Mouse (Mus musculus) cortical plate, adult 2 months (tissue): ENCODE measurements around the gene Utp6. TPM values are rescaled to one million over a fixed set of nuclear protein-coding genes. Genes with fewer than 3 reads are reported as not detected.
A peak's percentile ranks its signal among the peaks of the same experiment; 100 is the strongest.

Experiments used
- H3K27ac ChIP-seq: fragments of 200-500 bp; 2 replicates; pipeline ENCODE4 v1.5.1; 2012; ENCODE audit warnings: low read length, control low read depth, inconsistent platforms; ENCODE audit not compliant: insufficient read depth
- H3K4me1 ChIP-seq: fragments of 200-500 bp; 2 replicates; pipeline ENCODE4 v1.6.1; 2011; ENCODE audit warnings: low read length; ENCODE audit not compliant: control insufficient read depth, insufficient read depth
- H3K4me3 ChIP-seq: fragments of 200-500 bp; 2 replicates; pipeline ENCODE4 v1.5.1; 2011; ENCODE audit warnings: mild to moderate bottlenecking, low read length, control low read depth; ENCODE audit not compliant: insufficient read depth
- CTCF ChIP-seq: fragments of 200-500 bp; IDR thresholded peaks from 2 replicates; pipeline ENCODE4 v1.5.1; 2011; ENCODE audit warnings: mild to moderate bottlenecking, control low read depth, low read length; ENCODE audit not compliant: insufficient read depth; ENCODE audit errors: extremely low read depth
- POLR2A ChIP-seq: fragments of 200-500 bp; IDR thresholded peaks from 2 replicates; pipeline ENCODE4 v1.6.1; 2011; ENCODE audit warnings: mild to moderate bottlenecking, low read length, control low read depth; ENCODE audit not compliant: insufficient read depth; ENCODE audit errors: extremely low read depth
- polyA plus RNA-seq: library from polyadenylated mRNA; depleted of rRNA; stranded (reverse); fragments of >200 nt; gene quantifications from 2 replicates; pipeline ENCODE4 v1.2.3, GENCODE M21; 2012

The Utp6 gene
- polyA plus RNA-seq, 1 experiment, result 19.4 TPM

DNA sequence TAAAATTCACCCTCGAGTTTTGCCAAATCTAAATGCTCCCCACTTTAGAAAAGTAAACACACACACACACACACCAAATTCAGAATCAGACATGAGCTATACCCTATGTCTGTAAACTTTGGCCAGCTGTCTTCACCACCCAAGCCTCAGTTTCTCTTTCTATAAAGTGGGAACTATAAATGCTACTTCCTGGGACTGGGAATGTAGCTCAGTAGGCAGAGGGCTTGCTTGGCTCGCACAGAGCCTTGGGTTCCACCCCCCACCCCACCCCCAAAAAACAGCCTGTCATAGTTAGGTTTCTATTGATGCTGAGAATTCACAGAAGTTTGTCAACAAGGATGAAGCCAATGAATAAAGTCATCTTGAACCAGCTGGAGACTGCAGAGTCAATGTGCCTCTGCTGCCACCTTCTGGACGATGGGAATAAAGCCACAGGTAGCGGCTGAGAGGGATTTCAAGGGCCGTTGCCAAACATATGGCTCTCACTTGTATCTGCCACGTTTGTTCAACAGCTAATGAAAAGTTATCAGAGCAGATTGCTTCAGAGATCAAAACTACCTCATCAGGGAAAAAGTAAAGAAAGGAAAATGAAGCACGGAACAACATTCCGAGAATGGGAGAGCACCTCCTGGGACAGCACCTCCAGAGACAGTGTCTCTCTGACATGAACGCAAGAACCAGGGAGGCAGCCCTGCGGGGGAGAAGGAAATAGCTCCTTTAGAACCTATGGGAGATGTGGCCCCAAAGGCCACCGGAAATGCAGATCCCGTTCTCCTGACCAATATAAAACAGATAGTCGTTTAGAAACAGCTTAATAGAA lies 42.3 kb downstream of the Utp6 start:
- no peak overlapping the region for H3K4me3 ChIP-seq
- H3K4me1 ChIP-seq, result no peaks in the 10 kb centered on the region
- TF ChIP-seq POLR2A, result no peak
- TF ChIP-seq CTCF, result peak; percentile 99
- H3K27ac ChIP-seq, result no peak overlapping the region

DNA sequence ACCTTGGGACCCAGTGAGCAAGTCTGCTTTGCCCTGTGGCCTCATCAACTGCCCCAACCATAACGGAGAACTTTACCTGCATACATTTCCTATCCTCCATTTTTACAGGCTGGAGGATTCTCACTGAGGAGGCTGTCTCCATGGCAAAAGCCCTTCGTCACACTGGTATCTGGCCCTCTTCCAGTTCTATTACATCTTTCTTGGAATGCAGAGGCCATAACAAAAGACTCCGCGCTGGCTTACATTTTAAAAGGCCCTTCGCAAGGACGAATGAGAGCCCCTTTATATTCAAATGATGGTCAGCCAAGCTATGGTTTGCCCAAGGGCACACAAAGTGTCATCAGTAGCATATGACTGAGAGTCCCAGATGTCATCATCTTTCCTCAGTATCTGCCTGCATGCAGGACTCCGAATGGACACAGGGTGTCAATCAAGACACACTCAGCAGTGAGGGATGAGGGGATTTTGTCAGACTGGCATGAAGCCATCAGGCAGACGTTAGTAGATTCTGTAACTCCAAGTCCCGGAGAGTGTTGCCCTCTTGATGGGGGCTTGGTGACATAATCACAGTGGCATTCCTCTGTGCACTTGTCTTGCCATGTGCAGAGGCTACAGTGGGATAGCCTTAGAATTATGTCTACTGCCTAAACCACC lies 46.4 kb downstream of the Utp6 start:
- no peaks in the 10 kb centered on the region for H3K4me1 ChIP-seq
- H3K27ac ChIP-seq, result no peak overlapping the region
- H3K4me3 ChIP-seq, result no peak overlapping the region
- TF ChIP-seq POLR2A (no peak), CTCF (no peak)

DNA sequence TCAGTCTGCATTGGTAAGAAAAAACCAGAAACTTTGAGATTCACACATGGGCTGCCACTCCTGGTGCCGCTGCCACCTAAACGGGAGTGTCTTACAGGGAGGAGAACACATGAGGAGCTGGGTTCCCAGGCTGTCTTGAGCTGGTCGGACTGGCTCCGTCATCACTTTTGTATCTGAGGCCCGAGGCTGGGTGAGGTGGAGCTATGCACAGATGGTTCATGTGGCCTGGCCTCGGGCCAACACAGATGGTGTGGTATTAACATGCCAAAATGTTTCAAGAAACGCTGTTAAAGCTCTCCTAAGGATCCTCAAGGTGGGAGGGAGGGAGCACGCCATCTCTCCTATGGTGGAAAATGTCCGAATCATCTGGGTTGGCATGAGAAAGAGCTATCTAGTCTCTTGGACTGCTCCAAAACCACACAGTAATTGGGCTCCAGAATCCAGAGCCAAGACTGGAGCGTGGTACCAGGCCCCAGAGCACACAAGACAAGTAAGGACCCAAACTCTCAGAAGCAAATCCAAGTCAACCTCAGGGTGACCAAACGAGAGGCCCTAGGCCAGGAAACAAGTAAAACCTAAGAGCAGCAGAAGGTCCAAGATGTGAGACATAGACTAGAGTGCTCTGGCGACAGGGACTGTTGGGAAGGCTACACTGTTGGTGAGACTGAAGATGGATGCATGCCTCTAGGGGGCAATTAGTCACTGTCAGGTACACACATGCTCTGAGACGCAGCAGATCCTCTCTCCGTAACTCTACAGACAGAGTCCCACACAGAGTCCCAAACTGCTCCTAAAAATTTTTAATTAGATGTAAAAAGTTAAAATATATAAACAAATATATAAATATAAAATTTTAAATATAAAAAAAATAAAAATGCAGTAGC lies 53.3 kb downstream of the Utp6 start:
- no peaks in the 10 kb centered on the region for H3K4me1 ChIP-seq
- no peak for TF ChIP-seq POLR2A
- no peak for TF ChIP-seq CTCF
- no peak overlapping the region for H3K4me3 ChIP-seq
- H3K27ac ChIP-seq, result no peak overlapping the region

DNA sequence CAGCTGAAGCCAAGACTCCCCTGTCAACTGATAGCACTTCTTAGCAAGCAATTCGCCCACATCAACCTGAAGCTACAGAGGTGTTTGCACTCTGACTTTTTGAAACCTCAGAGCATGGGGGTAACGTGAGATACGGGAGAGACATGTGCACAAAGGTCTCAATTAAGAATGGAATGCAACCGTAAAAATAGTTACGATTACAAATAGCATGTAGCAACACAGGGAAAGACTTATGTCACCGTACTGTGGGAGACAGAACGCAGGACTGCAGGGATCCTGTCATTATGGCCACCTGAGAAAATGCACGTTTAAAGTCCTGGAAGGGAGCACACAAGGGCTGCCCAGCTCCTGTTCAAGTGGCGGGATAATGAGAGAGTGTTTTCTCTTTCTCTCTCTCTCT lies 55.3 kb downstream of the Utp6 start:
- H3K4me1 ChIP-seq, result no peaks in the 10 kb centered on the region
- TF ChIP-seq POLR2A, result no peak
- no peak for TF ChIP-seq CTCF
- no peak overlapping the region for H3K27ac ChIP-seq
- no peak overlapping the region for H3K4me3 ChIP-seq

DNA sequence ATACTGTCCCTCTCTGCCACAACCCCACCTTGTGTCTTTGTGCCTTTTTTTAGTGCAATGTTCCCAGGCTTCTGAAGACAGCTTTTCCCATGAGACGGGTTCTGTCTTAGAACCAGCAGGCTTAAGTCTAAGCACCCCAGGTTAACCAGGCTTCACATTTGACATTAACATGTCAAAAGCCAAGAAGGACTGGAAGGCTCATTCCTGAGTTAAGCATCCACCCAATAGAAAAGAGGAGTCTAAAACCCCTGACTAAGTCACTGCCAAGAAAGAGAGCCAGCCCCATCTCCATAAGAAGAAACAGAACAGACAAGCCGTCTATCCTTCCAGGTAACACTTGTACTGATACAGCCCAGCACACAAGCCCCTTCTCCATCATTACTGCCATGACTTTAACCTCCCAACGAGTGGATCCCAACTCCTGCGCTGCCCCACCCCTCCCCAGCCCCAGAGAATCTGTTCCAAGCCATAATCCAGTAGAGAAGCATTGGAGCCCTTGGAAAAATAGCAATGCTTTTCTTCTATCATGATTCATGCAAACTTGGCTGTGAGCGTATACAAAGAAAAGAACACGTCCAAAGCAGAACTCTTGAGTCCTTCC lies 59.2 kb downstream of the Utp6 start:
- no peaks in the 10 kb centered on the region for H3K4me1 ChIP-seq
- H3K4me3 ChIP-seq, result no peak overlapping the region
- no peak for TF ChIP-seq POLR2A
- no peak for TF ChIP-seq CTCF
- H3K27ac ChIP-seq, result no peak overlapping the region

DNA sequence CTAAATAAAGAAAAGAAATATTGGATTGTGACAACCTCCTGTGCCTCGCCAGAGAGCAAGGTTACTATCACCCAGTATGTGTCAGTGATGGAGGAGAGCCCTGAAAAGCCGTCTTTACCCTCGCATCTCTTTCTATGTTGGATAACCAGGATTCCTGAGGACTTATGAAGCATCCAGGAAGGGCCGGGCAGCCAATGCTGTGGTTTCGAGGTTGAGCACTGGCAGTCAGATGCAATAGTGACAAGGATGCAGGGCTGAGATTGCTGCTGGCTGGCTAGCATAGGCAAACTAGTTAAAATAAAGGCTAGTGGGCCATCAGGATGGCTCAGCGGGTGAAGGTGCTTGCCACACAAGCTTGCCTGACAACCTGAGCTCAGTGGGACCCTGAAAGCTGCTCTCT lies 61.0 kb downstream of the Utp6 start:
- H3K27ac ChIP-seq, result no peak overlapping the region

DNA sequence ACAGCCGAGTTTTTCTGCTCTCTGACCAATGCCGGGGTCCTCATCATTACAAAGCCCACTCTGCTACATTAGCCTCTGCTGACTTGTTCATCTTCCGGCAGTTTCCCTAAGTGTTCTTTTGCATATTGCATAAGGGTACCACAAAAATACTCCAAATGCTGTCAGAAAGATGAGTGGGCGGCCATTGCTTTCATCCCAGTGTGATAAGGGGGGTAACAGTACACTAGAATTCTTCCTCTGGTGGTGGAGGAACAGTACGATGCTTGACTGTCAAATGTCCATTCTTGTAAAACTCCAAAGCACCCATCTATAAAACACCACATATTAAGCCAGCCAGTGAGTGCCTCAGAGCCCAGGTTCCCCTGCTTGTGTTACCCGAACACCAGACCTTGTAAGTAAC lies 69.9 kb downstream of the Utp6 start:
- H3K27ac ChIP-seq, result no peak overlapping the region
- H3K4me3 ChIP-seq, result no peak overlapping the region
- peaks cover 2% of the 10 kb centered on the region; the same call in 1 of the 2 replicates for H3K4me1 ChIP-seq
- no peak for TF ChIP-seq POLR2A

More for the DNA sequence above, 61.0 kb downstream of the Utp6 start:
- H3K4me1 ChIP-seq, result no peaks in the 10 kb centered on the region
- H3K4me3 ChIP-seq, result no peak overlapping the region
- no peak for TF ChIP-seq POLR2A
- no peak for TF ChIP-seq CTCF

DNA sequence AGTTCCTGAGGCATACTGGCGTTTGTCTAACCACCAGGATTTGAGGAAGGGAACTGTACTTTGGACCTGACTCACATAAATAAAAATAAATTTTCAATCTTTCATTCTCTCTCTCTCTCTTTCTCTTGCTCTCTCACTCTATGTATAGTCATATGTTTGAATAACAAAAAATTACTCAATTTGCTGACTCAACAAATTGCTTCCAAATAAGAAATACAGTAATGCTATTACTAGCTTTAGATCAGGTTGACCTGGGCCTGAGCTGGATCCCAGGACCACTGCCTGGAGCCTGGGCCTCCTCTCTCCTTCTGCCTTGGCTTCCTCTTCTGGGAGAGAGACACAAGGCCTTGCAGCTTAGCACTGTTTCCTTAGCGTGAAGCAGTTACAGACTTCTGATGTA lies 71.4 kb downstream of the Utp6 start:
- Histone ChIP-seq H3K4me1 (peaks cover 2% of the 10 kb centered on the region; the same call in 1 of the 2 replicates), H3K27ac (no peak overlapping the region), H3K4me3 (no peak overlapping the region)
- TF ChIP-seq CTCF, result no peak
- TF ChIP-seq POLR2A, result no peak

DNA sequence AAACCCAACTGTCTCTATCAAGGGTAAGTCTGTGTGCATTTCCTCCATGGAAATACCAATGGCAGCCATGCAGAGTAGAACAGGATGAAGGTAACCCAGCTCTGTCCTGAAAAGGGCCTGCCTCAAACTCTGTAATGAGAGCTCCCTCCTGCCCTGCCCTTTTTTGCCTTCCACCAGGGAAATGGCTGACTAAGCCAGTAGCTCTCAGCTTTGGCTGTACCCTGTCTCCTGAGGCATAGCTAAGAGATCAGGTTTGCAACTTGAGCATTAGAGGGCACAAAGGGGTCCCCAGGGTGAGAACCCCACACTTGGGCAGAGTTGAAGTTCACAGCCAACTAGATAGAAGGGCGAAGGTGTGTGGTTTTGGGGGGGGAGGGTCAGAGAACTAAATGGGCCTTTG lies 75.2 kb downstream of the Utp6 start:
- Histone ChIP-seq H3K4me1 (peaks cover under 1% of the 10 kb centered on the region; the same call in 1 of the 2 replicates), H3K4me3 (no peak overlapping the region), H3K27ac (no peak overlapping the region)
- TF ChIP-seq CTCF (no peak), POLR2A (no peak)
